Mouse (Mus musculus): ENCODE measurements around the gene 0610037L13Rik. TPM values are rescaled to one million over a fixed set of nuclear protein-coding genes. Genes with fewer than 3 reads are reported as not detected.

0610037L13Rik gene
- polyA plus RNA-seq, 1 experiment = 79.0 TPM

GRCm38 (mm10) chr4:107900206-107900605, 10.6 kb downstream of the 0610037L13Rik start:
- Histone ChIP-seq H3K4me3 (no peak overlapping the region), H3ac (ENCODE audit: control insufficient read depth, insufficient read length) (no peak overlapping the region), H3K79me2 (ENCODE audit: control insufficient read depth, insufficient read depth) (no peaks in the 10 kb centered on the region), H3K27me3 (ENCODE audit: control insufficient read depth, insufficient read depth, insufficient read length) (no peaks in the 10 kb centered on the region), H3K36me3 (ENCODE audit: control insufficient read depth, insufficient read depth) (peaks cover 3% of the 10 kb centered on the region), H3K4me2 (ENCODE audit: low read depth) (no peak overlapping the region)
- TF ChIP-seq TCF3 (IDR thresholded peaks at IDR 0.05; ENCODE audit: insufficient read length, low read depth) (no peak), USF1 (IDR thresholded peaks at IDR 0.05; ENCODE audit: low read depth) (no peak), SRF (IDR thresholded peaks at IDR 0.05; ENCODE audit: control insufficient read depth, insufficient read length, low read depth) (no peak), TCF12 (IDR thresholded peaks at IDR 0.05; ENCODE audit: insufficient read depth, poor library complexity, severe bottlenecking) (no peak), POLR2A (IDR thresholded peaks at IDR 0.05; ENCODE audit: insufficient read length, low read depth) (no peak), MYOG (IDR thresholded peaks at IDR 0.05; ENCODE audit: control insufficient read depth in 1 of 3, insufficient read depth in 1 of 3, insufficient read length in 2 of 3, low read depth in 2 of 3) (no peak), E2F4 (IDR thresholded peaks at IDR 0.05; ENCODE audit: insufficient read depth) (no peak), MYOD1 (IDR thresholded peaks at IDR 0.05; ENCODE audit: control insufficient read depth in 1 of 3, insufficient read length in 2 of 3, low read depth in 2 of 3) (no peak), CEBPB (IDR thresholded peaks at IDR 0.05; ENCODE audit: insufficient read depth, poor library complexity, severe bottlenecking) (no peak), REST (IDR thresholded peaks at IDR 0.05; ENCODE audit: insufficient read depth, insufficient read length) (no peak), MAX (IDR thresholded peaks at IDR 0.05; ENCODE audit: low read depth) (no peak), POLR2AphosphoS2 (IDR thresholded peaks at IDR 0.05; ENCODE audit: insufficient read length, low read depth) (no peak)

GRCm38 (mm10) chr4:107904252-107904651, 14.6 kb downstream of the 0610037L13Rik start:
- H3K36me3 ChIP-seq (ENCODE audit: control insufficient read depth, insufficient read depth) = no peaks in the 10 kb centered on the region
- TF ChIP-seq POLR2AphosphoS2 (IDR thresholded peaks at IDR 0.05; ENCODE audit: insufficient read length, low read depth) = no peak
- no peak for TF ChIP-seq CEBPB (IDR thresholded peaks at IDR 0.05; ENCODE audit: insufficient read depth, poor library complexity, severe bottlenecking)
- no peak for TF ChIP-seq MAX (IDR thresholded peaks at IDR 0.05; ENCODE audit: low read depth)
- TF ChIP-seq USF1 (IDR thresholded peaks at IDR 0.05; ENCODE audit: low read depth) = no peak
- H3K79me2 ChIP-seq (ENCODE audit: control insufficient read depth, insufficient read depth) = no peaks in the 10 kb centered on the region
- H3K27me3 ChIP-seq (ENCODE audit: control insufficient read depth, insufficient read depth, insufficient read length) = no peaks in the 10 kb centered on the region
- no peak overlapping the region for H3K4me3 ChIP-seq
- no peak overlapping the region for H3K4me2 ChIP-seq (ENCODE audit: low read depth)
- H3ac ChIP-seq (ENCODE audit: control insufficient read depth, insufficient read length) = no peak overlapping the region

GRCm38 (mm10) chr4:107906561-107906960, 16.9 kb downstream of the 0610037L13Rik start:
- TF ChIP-seq E2F4 (IDR thresholded peaks at IDR 0.05; ENCODE audit: insufficient read depth) (no peak), MYOD1 (IDR thresholded peaks at IDR 0.05; ENCODE audit: control insufficient read depth in 1 of 3, insufficient read length in 2 of 3, low read depth in 2 of 3) (no peak), MAX (IDR thresholded peaks at IDR 0.05; ENCODE audit: low read depth) (no peak), CEBPB (IDR thresholded peaks at IDR 0.05; ENCODE audit: insufficient read depth, poor library complexity, severe bottlenecking) (no peak), POLR2AphosphoS2 (IDR thresholded peaks at IDR 0.05; ENCODE audit: insufficient read length, low read depth) (no peak), REST (IDR thresholded peaks at IDR 0.05; ENCODE audit: insufficient read depth, insufficient read length) (no peak), MYOG (IDR thresholded peaks at IDR 0.05; ENCODE audit: control insufficient read depth in 1 of 3, insufficient read depth in 1 of 3, insufficient read length in 2 of 3, low read depth in 2 of 3) (no peak), USF1 (IDR thresholded peaks at IDR 0.05; ENCODE audit: low read depth) (no peak), TCF3 (IDR thresholded peaks at IDR 0.05; ENCODE audit: insufficient read length, low read depth) (no peak), POLR2A (IDR thresholded peaks at IDR 0.05; ENCODE audit: insufficient read length, low read depth) (no peak), SRF (IDR thresholded peaks at IDR 0.05; ENCODE audit: control insufficient read depth, insufficient read length, low read depth) (no peak), TCF12 (IDR thresholded peaks at IDR 0.05; ENCODE audit: insufficient read depth, poor library complexity, severe bottlenecking) (no peak)
- H3K4me3 ChIP-seq = no peak overlapping the region
- H3K27me3 ChIP-seq (ENCODE audit: control insufficient read depth, insufficient read depth, insufficient read length) = no peaks in the 10 kb centered on the region
- no peak overlapping the region for H3K4me2 ChIP-seq (ENCODE audit: low read depth)
- H3K36me3 ChIP-seq (ENCODE audit: control insufficient read depth, insufficient read depth) = peaks cover 9% of the 10 kb centered on the region
- no peak overlapping the region for H3ac ChIP-seq (ENCODE audit: control insufficient read depth, insufficient read length)
- no peaks in the 10 kb centered on the region for H3K79me2 ChIP-seq (ENCODE audit: control insufficient read depth, insufficient read depth)

- H3K36me3 ChIP-seq (ENCODE audit: control insufficient read depth, insufficient read depth) = peaks cover 18% of the 10 kb centered on the region
- no peak overlapping the region for H3K4me3 ChIP-seq
- H3K79me2 ChIP-seq (ENCODE audit: control insufficient read depth, insufficient read depth) = no peaks in the 10 kb centered on the region
- H3K4me2 ChIP-seq (ENCODE audit: low read depth) = no peak overlapping the region
- TF ChIP-seq POLR2A (IDR thresholded peaks at IDR 0.05; ENCODE audit: insufficient read length, low read depth) = no peak
- no peak for TF ChIP-seq CEBPB (IDR thresholded peaks at IDR 0.05; ENCODE audit: insufficient read depth, poor library complexity, severe bottlenecking)
- TF ChIP-seq MYOG (IDR thresholded peaks at IDR 0.05; ENCODE audit: control insufficient read depth in 1 of 3, insufficient read depth in 1 of 3, insufficient read length in 2 of 3, low read depth in 2 of 3) = no peak
- no peak for TF ChIP-seq TCF12 (IDR thresholded peaks at IDR 0.05; ENCODE audit: insufficient read depth, poor library complexity, severe bottlenecking)
- TF ChIP-seq E2F4 (IDR thresholded peaks at IDR 0.05; ENCODE audit: insufficient read depth) = no peak
- TF ChIP-seq SRF (IDR thresholded peaks at IDR 0.05; ENCODE audit: control insufficient read depth, insufficient read length, low read depth) = no peak
- TF ChIP-seq MYOD1 (IDR thresholded peaks at IDR 0.05; ENCODE audit: control insufficient read depth in 1 of 3, insufficient read length in 2 of 3, low read depth in 2 of 3) = no peak
- TF ChIP-seq REST (IDR thresholded peaks at IDR 0.05; ENCODE audit: insufficient read depth, insufficient read length) = no peak
- TF ChIP-seq TCF3 (IDR thresholded peaks at IDR 0.05; ENCODE audit: insufficient read length, low read depth) = no peak
- TF ChIP-seq USF1 (IDR thresholded peaks at IDR 0.05; ENCODE audit: low read depth) = no peak
- no peak for TF ChIP-seq POLR2AphosphoS2 (IDR thresholded peaks at IDR 0.05; ENCODE audit: insufficient read length, low read depth)
- TF ChIP-seq MAX (IDR thresholded peaks at IDR 0.05; ENCODE audit: low read depth) = no peak
- H3ac ChIP-seq (ENCODE audit: control insufficient read depth, insufficient read length) = no peak overlapping the region
- H3K27me3 ChIP-seq (ENCODE audit: control insufficient read depth, insufficient read depth, insufficient read length) = no peaks in the 10 kb centered on the region
Measured at GRCm38 (mm10) chr4:107910020-107910419, 20.4 kb downstream of the 0610037L13Rik start.

GRCm38 (mm10) chr4:107920336-107920735, 30.7 kb downstream of the 0610037L13Rik start:
- no peak overlapping the region for H3K4me2 ChIP-seq (ENCODE audit: low read depth)
- H3K36me3 ChIP-seq (ENCODE audit: control insufficient read depth, insufficient read depth) = no peaks in the 10 kb centered on the region
- H3K79me2 ChIP-seq (ENCODE audit: control insufficient read depth, insufficient read depth) = no peaks in the 10 kb centered on the region
- TF ChIP-seq USF1 (IDR thresholded peaks at IDR 0.05; ENCODE audit: low read depth) (no peak), POLR2AphosphoS2 (IDR thresholded peaks at IDR 0.05; ENCODE audit: insufficient read length, low read depth) (no peak), MYOD1 (IDR thresholded peaks at IDR 0.05; ENCODE audit: control insufficient read depth in 1 of 3, insufficient read length in 2 of 3, low read depth in 2 of 3) (no peak), TCF12 (IDR thresholded peaks at IDR 0.05; ENCODE audit: insufficient read depth, poor library complexity, severe bottlenecking) (no peak), E2F4 (IDR thresholded peaks at IDR 0.05; ENCODE audit: insufficient read depth) (no peak), REST (IDR thresholded peaks at IDR 0.05; ENCODE audit: insufficient read depth, insufficient read length) (no peak), MYOG (IDR thresholded peaks at IDR 0.05; ENCODE audit: control insufficient read depth in 1 of 3, insufficient read depth in 1 of 3, insufficient read length in 2 of 3, low read depth in 2 of 3) (no peak), CEBPB (IDR thresholded peaks at IDR 0.05; ENCODE audit: insufficient read depth, poor library complexity, severe bottlenecking) (no peak), MAX (IDR thresholded peaks at IDR 0.05; ENCODE audit: low read depth) (no peak), POLR2A (IDR thresholded peaks at IDR 0.05; ENCODE audit: insufficient read length, low read depth) (no peak), SRF (IDR thresholded peaks at IDR 0.05; ENCODE audit: control insufficient read depth, insufficient read length, low read depth) (no peak), TCF3 (IDR thresholded peaks at IDR 0.05; ENCODE audit: insufficient read length, low read depth) (no peak)
- H3K27me3 ChIP-seq (ENCODE audit: control insufficient read depth, insufficient read depth, insufficient read length) = no peaks in the 10 kb centered on the region
- no peak overlapping the region for H3K4me3 ChIP-seq
- H3ac ChIP-seq (ENCODE audit: control insufficient read depth, insufficient read length) = no peak overlapping the region

All from myocyte (in vitro differentiated cells).